Mouse (Mus musculus) forebrain, embryonic 14.5 days (tissue): Measurements from ENCODE around the gene Olfr1393. TPM values are rescaled to one million over a fixed set of nuclear protein-coding genes. Genes with fewer than 3 reads are reported as not detected.

Experiments used
- ATAC-seq: fragments of 200-750 bp; cut with Nextera tagmentation; 2 replicates; pipeline ENCODE4 v1.8.0; 2017; ENCODE audit warnings: mild to moderate bottlenecking, moderate library complexity
- DNase-seq: peaks from one replicate; pipeline ENCODE4 v3.0.0-alpha.2; 2015; ENCODE audit warnings: low spot score
- H3K27ac ChIP-seq: fragments of 300-500 bp; sonication (generic); 2 replicates; pipeline ENCODE4 v1.5.1; 2014; ENCODE audit warnings: low read depth, mild to moderate bottlenecking, control low read depth, low read length, moderate library complexity
- H3K27me3 ChIP-seq: fragments of 300-500 bp; sonication (generic); replicated peaks from 2 replicates; pipeline ENCODE4 v1.6.1; 2014; ENCODE audit warnings: low read length, control low read depth, mixed read lengths; ENCODE audit not compliant: control insufficient read depth, insufficient read depth
- H3K36me3 ChIP-seq: fragments of 300-500 bp; sonication (generic); 2 replicates; pipeline ENCODE4 v1.6.1; 2014; ENCODE audit warnings: low read length, control low read depth; ENCODE audit not compliant: control insufficient read depth, insufficient read depth
- H3K4me1 ChIP-seq: fragments of 300-500 bp; sonication (generic); 2 replicates; pipeline ENCODE4 v1.6.1; 2014; ENCODE audit warnings: antibody characterized with exemption, low read length, control low read depth; ENCODE audit not compliant: control insufficient read depth, insufficient read depth
- H3K4me2 ChIP-seq: fragments of 300-500 bp; sonication (generic); 2 replicates; pipeline ENCODE4 v1.6.1; 2014; ENCODE audit warnings: mild to moderate bottlenecking, control low read depth, low read length
- H3K4me3 ChIP-seq: fragments of 300-500 bp; sonication (generic); 2 replicates; pipeline ENCODE4 v1.5.1; 2014; ENCODE audit warnings: low read depth, low read length, control low read depth
- H3K9ac ChIP-seq: fragments of 300-500 bp; sonication (generic); 2 replicates; pipeline ENCODE4 v1.6.1; 2014; ENCODE audit warnings: mild to moderate bottlenecking, low read length, control low read depth, moderate library complexity
- H3K9me3 ChIP-seq: fragments of 300-500 bp; sonication (generic); replicated peaks from 2 replicates; pipeline ENCODE4 v1.6.1; 2016; ENCODE audit warnings: low read length, control low read depth, mixed read lengths; ENCODE audit not compliant: control insufficient read depth
- WGBS: fragments of 180-500 bp; shearing (Covaris S2); extraction: QIAGEN DNeasy Blood & Tissue Kit; methylation state at CpG from one replicate; pipeline ENCODE4 v1.1.7; 2014; 5-methylcytosine and 5-hydroxymethylcytosine counted together
- polyA plus RNA-seq: library from polyadenylated mRNA; unstranded; fragments of >200 nt; fragmentation: Nextera tagmentation; extraction: Ambion mirVana; gene quantifications from 2 replicates; pipeline ENCODE4 v1.2.1, GENCODE M21; 2014

Gene Olfr1393
- polyA plus RNA-seq, 1 experiment from 2014 or later, result not detected

- Histone ChIP-seq H3K36me3 (no peaks in the 10 kb centered on the region), H3K4me3 (peak within 1 kb of the TSS; percentile 51), H3K27ac (peak within 1 kb of the TSS; percentile 80), H3K9me3 (no peaks in the 10 kb centered on the region), H3K4me2 (peak within 1 kb of the TSS; percentile 73), H3K27me3 (no peaks in the 10 kb centered on the region), H3K4me1 (peaks cover 9% of the 10 kb centered on the region), H3K9ac (peak within 1 kb of the TSS; percentile 70)
- WGBS, result under 1% methylated on average over 58 of the region's 60 CpGs
- peak; percentile 96 for DNase-seq
- peak; percentile 94 for ATAC-seq
Observed at GRCm38 (mm10) chr11:49243727-49244594, 34.1 kb upstream of the Olfr1393 start, which contains the start of gene Mgat1. Mgat1 (plus strand) TSS chr11:49244191.

- 0% methylated on average over 4 of the region's 4 CpGs for WGBS
- ATAC-seq, result no peak
- no peaks in the 10 kb centered on the region for H3K27me3 ChIP-seq
- no peak for DNase-seq
- H3K4me2 ChIP-seq, result peak overlapping the region; percentile 73
- H3K4me1 ChIP-seq, result peaks cover 9% of the 10 kb centered on the region
- H3K9ac ChIP-seq, result peak overlapping the region; percentile 70
- H3K27ac ChIP-seq, result no peak overlapping the region
- H3K4me3 ChIP-seq, result peak overlapping the region; percentile 51
- H3K36me3 ChIP-seq, result no peaks in the 10 kb centered on the region
- no peaks in the 10 kb centered on the region for H3K9me3 ChIP-seq
Observed at GRCm38 (mm10) chr11:49244595-49244930, 33.5 kb upstream of the Olfr1393 start.

- H3K4me2 ChIP-seq, result peak overlapping the region; percentile 73
- H3K4me3 ChIP-seq, result 0 out of 2 replicates have a peak overlapping the region, but pooled peaks have one; percentile 51
- no peaks in the 10 kb centered on the region for H3K36me3 ChIP-seq
- DNase-seq (no peak), ATAC-seq (no peak)
- H3K27me3 ChIP-seq, result no peaks in the 10 kb centered on the region
- 16% methylated on average over 7 of the region's 7 CpGs for WGBS
- H3K4me1 ChIP-seq, result peaks cover 9% of the 10 kb centered on the region
- no peak overlapping the region for H3K27ac ChIP-seq
- H3K9me3 ChIP-seq, result no peaks in the 10 kb centered on the region
- no peak overlapping the region for H3K9ac ChIP-seq
Observed at GRCm38 (mm10) chr11:49245176-49245575, 32.9 kb upstream of the Olfr1393 start.

- no peak overlapping the region for H3K4me2 ChIP-seq
- no peak overlapping the region for H3K27ac ChIP-seq
- ATAC-seq (no peak), DNase-seq (no peak)
- no peak overlapping the region for H3K9ac ChIP-seq
- H3K4me1 ChIP-seq, result peaks cover 14% of the 10 kb centered on the region
- no peaks in the 10 kb centered on the region for H3K36me3 ChIP-seq
- WGBS, result 32% methylated on average over 12 of the region's 12 CpGs
- no peaks in the 10 kb centered on the region for H3K9me3 ChIP-seq
- no peaks in the 10 kb centered on the region for H3K27me3 ChIP-seq
- no peak overlapping the region for H3K4me3 ChIP-seq
Observed at GRCm38 (mm10) chr11:49245634-49246415, 32.3 kb upstream of the Olfr1393 start.

- Histone ChIP-seq H3K4me1 (peaks cover 18% of the 10 kb centered on the region), H3K9me3 (no peaks in the 10 kb centered on the region), H3K27ac (no peak overlapping the region), H3K9ac (no peak overlapping the region), H3K4me3 (no peak overlapping the region), H3K27me3 (no peaks in the 10 kb centered on the region), H3K4me2 (no peak overlapping the region), H3K36me3 (no peaks in the 10 kb centered on the region)
- no peak for ATAC-seq
- WGBS, result 84% methylated on average over 4 of the region's 4 CpGs
- no peak for DNase-seq
Observed at GRCm38 (mm10) chr11:49246523-49246922, 31.6 kb upstream of the Olfr1393 start.

- H3K27ac ChIP-seq, result no peak overlapping the region
- peaks cover 3% of the 10 kb centered on the region; the same call in 1 of the 2 replicates for H3K36me3 ChIP-seq
- ATAC-seq, result no peak
- H3K4me3 ChIP-seq, result no peak overlapping the region
- H3K9me3 ChIP-seq, result no peaks in the 10 kb centered on the region
- DNase-seq, result no peak
- no peak overlapping the region for H3K4me2 ChIP-seq
- no peak overlapping the region for H3K9ac ChIP-seq
- 81% methylated on average over 2 of the region's 2 CpGs for WGBS
- H3K4me1 ChIP-seq, result peaks cover 18% of the 10 kb centered on the region
- H3K27me3 ChIP-seq, result no peaks in the 10 kb centered on the region
Observed at GRCm38 (mm10) chr11:49247255-49247654, 30.8 kb upstream of the Olfr1393 start.

GRCm38 (mm10) chr11:49248226-49248973 lies 29.7 kb upstream of the Olfr1393 start:
- H3K36me3 ChIP-seq, result peaks cover 3% of the 10 kb centered on the region; the same call in 1 of the 2 replicates
- ATAC-seq, result no peak
- no peak overlapping the region for H3K27ac ChIP-seq
- H3K4me3 ChIP-seq, result no peak overlapping the region
- H3K4me2 ChIP-seq, result no peak overlapping the region
- H3K9me3 ChIP-seq, result no peaks in the 10 kb centered on the region
- peaks cover 18% of the 10 kb centered on the region for H3K4me1 ChIP-seq
- H3K27me3 ChIP-seq, result no peaks in the 10 kb centered on the region
- 62% methylated on average over 6 of the region's 6 CpGs for WGBS
- no peak for DNase-seq
- no peak overlapping the region for H3K9ac ChIP-seq

- peaks cover 18% of the 10 kb centered on the region for H3K4me1 ChIP-seq
- H3K4me2 ChIP-seq, result no peak overlapping the region
- 76% methylated on average over 6 of the region's 6 CpGs for WGBS
Observed at GRCm38 (mm10) chr11:49248974-49249700, 29.0 kb upstream of the Olfr1393 start.

More at GRCm38 (mm10) chr11:49248974-49249700, 29.0 kb upstream of the Olfr1393 start:
- no peak for ATAC-seq
- no peak for DNase-seq
- Histone ChIP-seq H3K27me3 (no peaks in the 10 kb centered on the region), H3K9ac (no peak overlapping the region), H3K9me3 (no peaks in the 10 kb centered on the region), H3K4me3 (no peak overlapping the region), H3K36me3 (peaks cover 8% of the 10 kb centered on the region; the same call in 1 of the 2 replicates), H3K27ac (no peak overlapping the region)
